Mouse (Mus musculus) cerebellum, postnatal 4 days (tissue): ENCODE measurements at regions not wholly inside any gene's neighbourhood (a gene's known extent, or its start where the extent isn't known, plus 50 kb on each side); places are given as distances from the start of the nearest gene placed in this dataset.

Experiments
- DNase-seq, 2 experiments: peaks; one replicate each; pipeline ENCODE4 v3.0.0; 2022; ENCODE audit warnings: low spot score in 2 of 2, mixed read lengths in 1 of 2

DNA sequence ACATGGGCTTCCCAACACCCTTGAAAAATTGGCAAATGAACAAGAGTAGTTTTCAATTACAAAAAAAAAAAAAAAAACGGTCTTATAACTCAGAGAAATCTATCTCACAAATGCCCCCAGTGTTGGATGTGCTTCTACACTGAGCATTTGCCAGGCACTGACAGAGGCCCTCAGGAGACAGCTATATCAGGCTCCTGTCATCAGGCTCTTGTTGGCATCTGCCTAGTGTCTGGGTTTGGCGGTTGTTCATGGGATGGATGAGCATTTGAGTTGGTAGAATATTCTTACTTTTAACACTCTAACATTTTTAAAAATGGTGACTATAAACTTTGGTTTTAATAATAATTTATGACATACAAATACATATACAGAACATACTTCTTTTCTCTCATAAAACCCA, 1555.4 kb upstream of the Map3k7 start:
- no peak for DNase-seq

DNA sequence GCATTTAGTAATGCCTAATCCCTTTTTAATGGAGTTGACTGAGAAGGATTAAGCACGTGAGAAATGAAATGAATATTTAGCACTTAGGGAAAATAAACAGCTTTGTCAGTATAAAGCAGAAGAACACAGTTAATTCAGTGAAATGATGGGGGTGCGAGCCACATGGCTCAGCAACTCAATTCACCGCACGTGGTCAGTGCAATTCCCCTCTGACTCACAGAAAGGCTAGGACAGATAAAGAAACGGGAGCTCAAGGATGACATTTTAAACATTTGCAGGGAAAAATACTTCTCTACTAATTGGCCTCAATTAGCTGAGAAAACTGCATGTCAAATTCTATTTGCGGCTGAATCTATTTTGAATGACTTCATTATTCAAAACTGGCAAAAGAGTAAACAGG, 1516.3 kb upstream of the Map3k7 start:
- no peak for DNase-seq

DNA sequence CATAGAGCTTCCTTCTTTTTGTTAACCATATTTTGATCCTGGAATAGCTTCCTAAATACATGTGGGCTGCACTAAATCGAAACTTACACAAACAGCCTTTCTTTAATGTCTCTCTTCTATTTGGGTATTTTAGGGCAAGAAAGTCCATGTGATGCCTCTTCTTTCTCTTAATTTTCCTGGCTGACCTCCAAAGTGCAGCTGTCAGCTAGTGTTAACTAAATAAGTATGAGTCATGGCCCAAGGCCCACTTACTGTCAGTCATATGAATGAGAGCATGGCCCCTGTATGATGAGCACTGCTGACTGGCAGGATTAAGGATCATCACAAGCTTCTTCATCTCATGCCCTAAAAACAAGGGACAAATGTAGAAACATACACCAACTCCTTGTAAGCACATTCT, 1513.5 kb upstream of the Map3k7 start:
- peak in 1 of 2 experiments; percentile 38 for DNase-seq

DNA sequence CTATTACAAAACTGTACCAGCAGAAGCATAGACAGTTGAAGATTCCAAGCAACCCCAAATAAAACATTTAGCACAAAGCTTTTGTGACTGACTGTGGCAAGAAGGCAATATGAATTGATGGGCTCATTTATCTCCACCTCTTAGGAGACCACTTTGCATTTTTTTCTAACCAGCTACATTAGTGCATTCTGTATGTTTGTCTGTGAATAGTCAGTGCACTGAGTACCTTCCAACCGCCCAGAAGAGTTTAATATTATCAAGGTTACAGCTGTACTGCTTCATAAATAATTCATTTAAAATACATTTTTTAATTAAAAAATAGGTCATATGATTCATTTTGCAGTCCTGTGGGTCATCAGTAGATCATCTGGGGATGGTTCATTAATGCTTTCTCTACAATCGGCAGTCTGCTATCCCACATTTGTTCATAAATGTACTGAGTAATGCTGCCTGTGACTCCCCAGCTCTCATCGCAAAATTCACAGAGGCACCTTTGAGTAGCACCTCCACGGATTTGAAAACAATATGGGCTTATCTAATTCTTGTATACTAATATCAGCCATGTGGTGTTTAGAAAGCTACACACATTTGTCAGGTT, 1496.5 kb upstream of the Map3k7 start:
- DNase-seq: no peak

DNA sequence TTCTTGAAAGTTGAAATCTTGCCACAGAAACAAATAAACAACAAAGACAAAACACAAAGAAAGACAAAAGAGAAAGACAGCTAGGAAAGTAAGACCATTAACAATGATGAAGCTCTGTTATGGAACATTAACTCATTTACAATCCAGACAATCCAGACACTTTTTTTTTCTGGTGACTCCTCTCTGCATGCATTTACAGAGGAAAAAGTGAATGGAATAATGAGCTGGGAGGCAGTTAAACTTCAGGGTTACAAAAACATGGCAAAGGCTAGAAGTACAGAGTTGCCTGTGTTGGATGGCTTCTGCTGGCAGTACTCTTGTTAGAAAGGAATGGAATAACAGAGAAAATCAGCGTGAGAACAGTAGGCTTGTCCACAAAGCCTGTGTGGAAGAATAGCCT, 1487.3 kb upstream of the Map3k7 start:
- no peak for DNase-seq

DNA sequence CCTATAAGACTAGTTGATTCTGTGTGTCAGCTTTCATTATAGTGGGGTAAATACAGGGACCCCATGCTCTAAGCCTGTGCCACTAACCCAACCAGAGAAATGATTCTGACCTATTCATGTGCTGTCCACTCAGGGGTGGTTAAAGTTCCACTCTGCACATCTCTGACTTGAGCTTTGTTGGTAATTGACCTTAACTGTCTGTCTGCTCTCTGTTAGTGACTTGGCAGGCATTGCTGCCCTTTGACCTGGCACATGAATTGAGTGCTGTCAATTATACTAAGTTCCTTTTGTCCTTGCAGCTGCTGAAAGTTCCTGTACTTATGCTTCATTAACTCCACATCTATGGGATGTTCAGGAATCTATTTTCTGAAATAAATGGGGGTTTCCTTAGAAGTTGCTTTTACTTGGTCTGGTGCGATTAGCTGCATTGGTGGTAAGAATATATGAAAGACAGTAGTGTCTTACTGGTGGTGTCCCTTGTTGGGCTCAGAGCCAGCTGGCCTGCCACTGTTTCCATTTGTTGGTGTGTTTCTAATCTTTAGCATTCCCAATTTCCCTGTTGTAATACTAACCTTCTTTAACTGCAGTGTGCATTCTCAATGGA, 1463.7 kb upstream of the Map3k7 start:
- no peak for DNase-seq
